Mouse (Mus musculus): ENCODE measurements around the gene Stx6. TPM values are rescaled to one million over a fixed set of nuclear protein-coding genes. Genes with fewer than 3 reads are reported as not detected.

The Stx6 gene
- total RNA-seq, 1 experiment from 2014 or later = 85.5 TPM

Other genes with a start within 250 kb of the Stx6 start
- 26.1 and 30.0 TPM in 2 replicates for gene Ier5, start 59.1 kb upstream of the Stx6 start, total RNA-seq (2017)
- gene Mr1, start 11.9 kb upstream of the Stx6 start, total RNA-seq (2017) = 19.7 and 22.7 TPM in 2 replicates
- gene BC034090, start 85.7 kb downstream of the Stx6 start, total RNA-seq (2017) = 2.6 and 6.6 TPM in 2 replicates